Mouse (Mus musculus) stomach, embryonic 14.5 days (tissue): ENCODE measurements around the gene Dnajc7. TPM values are rescaled to one million over a fixed set of nuclear protein-coding genes. Genes with fewer than 3 reads are reported as not detected.

Source experiments
- ATAC-seq: fragments of 200-750 bp; cut with Nextera tagmentation; 2 replicates; pipeline ENCODE4 v1.8.0; 2017; ENCODE audit warnings: low read depth, moderate TSS enrichment; ENCODE audit not compliant: insufficient number of reproducible peaks, insufficient read depth, low FRiP score
- H3K27ac ChIP-seq: fragments of 300-500 bp; sonication (generic); 2 replicates; pipeline ENCODE4 v1.5.1; 2014; ENCODE audit warnings: mild to moderate bottlenecking, low read length, moderate library complexity, mixed read lengths
- H3K27me3 ChIP-seq: fragments of 300-500 bp; sonication (generic); 2 replicates; pipeline ENCODE4 v1.6.1; 2014; ENCODE audit warnings: low read length, control low read depth, mixed read lengths; ENCODE audit not compliant: control insufficient read depth, insufficient read depth
- H3K36me3 ChIP-seq: fragments of 300-500 bp; sonication (generic); 2 replicates; pipeline ENCODE4 v1.6.1; 2014; ENCODE audit warnings: mild to moderate bottlenecking, control low read depth, low read length, moderate library complexity, mixed read lengths; ENCODE audit not compliant: control insufficient read depth, insufficient read depth
- H3K4me1 ChIP-seq: fragments of 300-500 bp; sonication (generic); 2 replicates; pipeline ENCODE4 v1.6.1; 2014; ENCODE audit warnings: low read length, control low read depth, mixed read lengths; ENCODE audit not compliant: control insufficient read depth, insufficient read depth
- H3K4me2 ChIP-seq: fragments of 300-500 bp; sonication (generic); replicated peaks from 2 replicates; pipeline ENCODE4 v1.6.1; 2014; ENCODE audit warnings: low read depth, low read length, control low read depth
- H3K4me3 ChIP-seq: fragments of 300-500 bp; sonication (generic); 2 replicates; pipeline ENCODE4 v1.5.1; 2014; ENCODE audit warnings: low read depth, low read length, control low read depth
- H3K9ac ChIP-seq: fragments of 300-500 bp; sonication (generic); replicated peaks from 2 replicates; pipeline ENCODE4 v1.6.1; 2014; ENCODE audit warnings: low read depth, mild to moderate bottlenecking, control low read depth, low read length, moderate library complexity, mixed read lengths
- H3K9me3 ChIP-seq: fragments of 300-500 bp; sonication (generic); 2 replicates; pipeline ENCODE4 v1.6.1; 2016; ENCODE audit warnings: low read depth, low read length, control low read depth; ENCODE audit not compliant: control insufficient read depth
- WGBS: fragments of 180-500 bp; shearing (Covaris S2); extraction: QIAGEN DNeasy Blood & Tissue Kit; methylation state at CpG from one replicate; pipeline ENCODE4 v1.1.7; 2014; 5-methylcytosine and 5-hydroxymethylcytosine counted together
- polyA plus RNA-seq: library from polyadenylated mRNA; unstranded; fragments of >200 nt; fragmentation: Nextera tagmentation; extraction: Ambion mirVana; gene quantifications from 2 replicates; pipeline ENCODE4 v1.2.1, GENCODE M21; 2014

Dnajc7 gene
- polyA plus RNA-seq, 1 experiment from 2014 or later, result 95.4 TPM

GRCm38 (mm10) chr11:100574708-100575483, 45.1 kb downstream of the Dnajc7 start, which contains the start of gene Cnp:
TSS of gene Cnp (plus strand) at chr11:100574904.
- Histone ChIP-seq H3K4me1 (peaks cover 4% of the 10 kb centered on the region; the same call in 1 of the 2 replicates), H3K36me3 (peaks cover 9% of the 10 kb centered on the region; the same call in 1 of the 2 replicates), H3K27me3 (no peaks in the 10 kb centered on the region; the same call in 1 of the 2 replicates), H3K9me3 (no peaks in the 10 kb centered on the region), H3K27ac (peak within 1 kb of the TSS; percentile 71; the same call in 1 of the 2 replicates), H3K9ac (peak within 1 kb of the TSS; percentile 40), H3K4me2 (peak within 1 kb of the TSS; percentile 72), H3K4me3 (peak within 1 kb of the TSS; percentile 68)
- 2% methylated on average over 47 of the region's 47 CpGs for WGBS
- ATAC-seq, result peak; percentile 59

GRCm38 (mm10) chr11:100574188-100574587, 45.8 kb downstream of the Dnajc7 start:
- H3K36me3 ChIP-seq, result peaks cover 5% of the 10 kb centered on the region; the same call in 1 of the 2 replicates
- H3K4me2 ChIP-seq, result peak overlapping the region; percentile 72; the same call in 1 of the 2 replicates
- no peak overlapping the region for H3K27ac ChIP-seq
- no peaks in the 10 kb centered on the region; the same call in 1 of the 2 replicates for H3K27me3 ChIP-seq
- peaks cover 4% of the 10 kb centered on the region; the same call in 1 of the 2 replicates for H3K4me1 ChIP-seq
- H3K9me3 ChIP-seq, result no peaks in the 10 kb centered on the region
- ATAC-seq, result no peak
- peak overlapping the region; percentile 68 for H3K4me3 ChIP-seq
- 90% methylated on average over 3 of the region's 3 CpGs for WGBS
- H3K9ac ChIP-seq, result no peak overlapping the region

GRCm38 (mm10) chr11:100571202-100571567, 48.8 kb downstream of the Dnajc7 start:
- no peaks in the 10 kb centered on the region for H3K36me3 ChIP-seq
- WGBS, result 13% methylated on average over 16 of the region's 16 CpGs
- H3K9me3 ChIP-seq, result no peaks in the 10 kb centered on the region
- no peak overlapping the region for H3K27ac ChIP-seq
- H3K9ac ChIP-seq, result no peak overlapping the region
- no peaks in the 10 kb centered on the region; the same call in 1 of the 2 replicates for H3K27me3 ChIP-seq
- H3K4me1 ChIP-seq, result peaks cover 4% of the 10 kb centered on the region; the same call in 1 of the 2 replicates
- no peak for ATAC-seq
- peak overlapping the region; percentile 1; the same call in 1 of the 2 replicates for H3K4me3 ChIP-seq
- H3K4me2 ChIP-seq, result peak overlapping the region; percentile 31

GRCm38 (mm10) chr11:100570430-100571201, 49.4 kb downstream of the Dnajc7 start:
- Histone ChIP-seq H3K36me3 (no peaks in the 10 kb centered on the region), H3K4me3 (no peak overlapping the region), H3K9ac (no peak overlapping the region), H3K27me3 (no peaks in the 10 kb centered on the region; the same call in 1 of the 2 replicates), H3K4me2 (peak overlapping the region; percentile 31), H3K9me3 (no peaks in the 10 kb centered on the region), H3K4me1 (peaks cover 4% of the 10 kb centered on the region; the same call in 1 of the 2 replicates), H3K27ac (no peak overlapping the region)
- 12% methylated on average over 8 of the region's 8 CpGs for WGBS
- ATAC-seq, result no peak

- WGBS, result 65% methylated on average over 9 of the region's 9 CpGs
Measured at GRCm38 (mm10) chr11:100569789-100570188, 50.2 kb downstream of the Dnajc7 start.

GRCm38 (mm10) chr11:100568692-100569091, 51.3 kb downstream of the Dnajc7 start:
- Histone ChIP-seq H3K4me2 (no peak overlapping the region), H3K9me3 (no peaks in the 10 kb centered on the region), H3K27ac (no peak overlapping the region), H3K9ac (no peak overlapping the region), H3K4me1 (no peaks in the 10 kb centered on the region), H3K27me3 (no peaks in the 10 kb centered on the region; the same call in 1 of the 2 replicates), H3K36me3 (no peaks in the 10 kb centered on the region), H3K4me3 (no peak overlapping the region)
- 85% methylated on average over 8 of the region's 8 CpGs for WGBS
- no peak for ATAC-seq

More at GRCm38 (mm10) chr11:100569789-100570188, 50.2 kb downstream of the Dnajc7 start:
- H3K27ac ChIP-seq, result no peak overlapping the region
- H3K27me3 ChIP-seq, result no peaks in the 10 kb centered on the region; the same call in 1 of the 2 replicates
- H3K4me3 ChIP-seq, result no peak overlapping the region
- no peak for ATAC-seq
- H3K9ac ChIP-seq, result no peak overlapping the region
- no peaks in the 10 kb centered on the region for H3K36me3 ChIP-seq
- H3K4me2 ChIP-seq, result no peak overlapping the region
- no peaks in the 10 kb centered on the region for H3K9me3 ChIP-seq
- no peaks in the 10 kb centered on the region for H3K4me1 ChIP-seq

- no peak overlapping the region for H3K27ac ChIP-seq
- no peaks in the 10 kb centered on the region for H3K9me3 ChIP-seq
- no peak overlapping the region for H3K4me2 ChIP-seq
- no peaks in the 10 kb centered on the region for H3K36me3 ChIP-seq
- no peak overlapping the region for H3K4me3 ChIP-seq
- no peaks in the 10 kb centered on the region; the same call in 1 of the 2 replicates for H3K27me3 ChIP-seq
- H3K4me1 ChIP-seq, result no peaks in the 10 kb centered on the region
- H3K9ac ChIP-seq, result no peak overlapping the region
- 43% methylated on average over 9 of the region's 9 CpGs for WGBS
- no peak for ATAC-seq
Measured at GRCm38 (mm10) chr11:100567815-100568245, 52.1 kb downstream of the Dnajc7 start.

GRCm38 (mm10) chr11:100567229-100567628, 52.7 kb downstream of the Dnajc7 start:
- no peak overlapping the region for H3K4me2 ChIP-seq
- H3K27ac ChIP-seq, result no peak overlapping the region
- no peak overlapping the region for H3K4me3 ChIP-seq
- no peaks in the 10 kb centered on the region; the same call in 1 of the 2 replicates for H3K27me3 ChIP-seq
- H3K9ac ChIP-seq, result no peak overlapping the region
- no peaks in the 10 kb centered on the region for H3K9me3 ChIP-seq
- H3K36me3 ChIP-seq, result no peaks in the 10 kb centered on the region
- H3K4me1 ChIP-seq, result no peaks in the 10 kb centered on the region
- no peak for ATAC-seq
- 71% methylated on average over 5 of the region's 5 CpGs for WGBS
